ENCODE assay signal across 9 mouse cellular contexts in genomic region chr10:79781139-79781538, GRCm38 (mm10). TPM values are rescaled to one million over a fixed set of nuclear protein-coding genes. Genes with fewer than 3 reads are reported as not detected.
DNase-seq lines count a peak whose midpoint lies in the region; ATAC-seq and TF ChIP-seq lines count a peak whose summit lies in the region.
"Had no signal": no experiment of that assay in that cellular context is flagged by ENCODE, and none has a peak within 500 bp of the region (broad histone marks: within the 10 kb centered on the region; RNA-seq: fewer than 3 reads in every experiment).

No protein-coding gene starts in this region.

- H3K4me1 ChIP-seq in kidney, postnatal 0 days (replicated peaks; ENCODE audit: insufficient read depth, low read length) = peaks cover 21% of the 10 kb centered on the region; the same call in 1 of the 2 replicates
- H3K4me1 ChIP-seq in embryonic facial prominence, embryonic 11.5 days (ENCODE audit: control insufficient read depth, insufficient read depth, low read length) = peaks cover 3% of the 10 kb centered on the region; the same call in 1 of the 2 replicates
- peaks cover 28% of the 10 kb centered on the region for H3K4me1 ChIP-seq in hindbrain, embryonic 15.5 days (replicated peaks)
- peaks cover 7% of the 10 kb centered on the region; the same call in 1 of the 2 replicates for H3K4me1 ChIP-seq in midbrain, embryonic 14.5 days (ENCODE audit: control insufficient read depth, insufficient read depth, low read length)

- ATAC-seq in kidney, postnatal 0 days (replicated peaks; ENCODE audit: low FRiP score, low read depth) = no peak
- no peak for ATAC-seq in embryonic facial prominence, embryonic 11.5 days (replicated peaks; ENCODE audit: insufficient number of reproducible peaks, low FRiP score, low TSS enrichment, low read depth)
- no peak for ATAC-seq in hindbrain, embryonic 15.5 days (ENCODE audit: low FRiP score, low read depth)
- ATAC-seq in midbrain, embryonic 14.5 days (ENCODE audit: low FRiP score, low TSS enrichment) = no peak

- H3K4me2 ChIP-seq in kidney, postnatal 0 days (ENCODE audit: low read length) = peak overlapping the region; percentile 89
- H3K4me2 ChIP-seq in embryonic facial prominence, embryonic 11.5 days (ENCODE audit: low read depth, low read length) = peak overlapping the region; percentile 19; the same call in 1 of the 2 replicates
- peak overlapping the region; percentile 89 for H3K4me2 ChIP-seq in hindbrain, embryonic 15.5 days
- peak overlapping the region; percentile 70 for H3K4me2 ChIP-seq in midbrain, embryonic 14.5 days (ENCODE audit: low read length)

- TF ChIP-seq CTCF in kidney, postnatal 0 days (IDR thresholded peaks at IDR 0.05; ENCODE audit: low read depth) = no peak

- no peak overlapping the region for H3K27ac ChIP-seq in kidney, postnatal 0 days
- no peak overlapping the region for H3K27ac ChIP-seq in embryonic facial prominence, embryonic 11.5 days (replicated peaks; ENCODE audit: low read depth, low read length)
- no peak overlapping the region for H3K27ac ChIP-seq in hindbrain, embryonic 15.5 days (replicated peaks)
- H3K27ac ChIP-seq in midbrain, embryonic 14.5 days (replicated peaks; ENCODE audit: low read depth, low read length) = no peak overlapping the region

- H3K9ac ChIP-seq in kidney, postnatal 0 days (ENCODE audit: low read depth, low read length) = no peak overlapping the region
- no peak overlapping the region for H3K9ac ChIP-seq in embryonic facial prominence, embryonic 11.5 days (replicated peaks; ENCODE audit: low read length)
- no peak overlapping the region for H3K9ac ChIP-seq in hindbrain, embryonic 15.5 days
- H3K9ac ChIP-seq in midbrain, embryonic 14.5 days (replicated peaks; ENCODE audit: low read length) = no peak overlapping the region

- DNase-seq in kidney, postnatal 0 days (ENCODE audit: low spot score) = no peak
- DNase-seq in kidney, adult 8-10 months = no peak
- DNase-seq in embryonic facial prominence, embryonic 11.5 days (ENCODE audit: low spot score) = no peak
- no peak for DNase-seq in midbrain, embryonic 14.5 days
- DNase-seq in frontal cortex, postnatal 36 days (ENCODE audit: low spot score in 2 of 2) = no peak
- DNase-seq in gastrocnemius, postnatal 4 days (ENCODE audit: low spot score in 2 of 2) = no peak
- DNase-seq in adrenal gland, postnatal 36 days = no peak

- H3K27me3 ChIP-seq in kidney, postnatal 0 days (ENCODE audit: insufficient read depth, low read length) = no peaks in the 10 kb centered on the region
- H3K27me3 ChIP-seq in embryonic facial prominence, embryonic 11.5 days (ENCODE audit: control insufficient read depth, insufficient read depth, low read length) = peaks cover 14% of the 10 kb centered on the region; the same call in 1 of the 2 replicates
- H3K27me3 ChIP-seq in hindbrain, embryonic 15.5 days = peaks cover 28% of the 10 kb centered on the region
- H3K27me3 ChIP-seq in midbrain, embryonic 14.5 days (ENCODE audit: control insufficient read depth, insufficient read depth, low read length) = peaks cover 37% of the 10 kb centered on the region; the same call in 1 of the 2 replicates

- 30% methylated on average over 21 of the region's 21 CpGs for WGBS in kidney, postnatal 0 days
- 33% methylated on average over 21 of the region's 21 CpGs for WGBS in embryonic facial prominence, embryonic 11.5 days
- WGBS in hindbrain, embryonic 15.5 days = 29% methylated on average over 21 of the region's 21 CpGs
- 31% methylated on average over 21 of the region's 21 CpGs for WGBS in midbrain, embryonic 14.5 days

- H3K9me3 ChIP-seq in kidney, postnatal 0 days (replicated peaks; ENCODE audit: low read length) = no peaks in the 10 kb centered on the region
- H3K9me3 ChIP-seq in embryonic facial prominence, embryonic 11.5 days (replicated peaks; ENCODE audit: control insufficient read depth, low read length) = no peaks in the 10 kb centered on the region
- no peaks in the 10 kb centered on the region for H3K9me3 ChIP-seq in hindbrain, embryonic 15.5 days
- no peaks in the 10 kb centered on the region for H3K9me3 ChIP-seq in midbrain, embryonic 14.5 days (ENCODE audit: control insufficient read depth, low read length)

- H3K4me3 ChIP-seq in kidney, postnatal 0 days (replicated peaks; ENCODE audit: low read depth, low read length) = peak overlapping the region; percentile 42
- H3K4me3 ChIP-seq in embryonic facial prominence, embryonic 11.5 days (ENCODE audit: low read depth, low read length) = no peak overlapping the region
- H3K4me3 ChIP-seq in hindbrain, embryonic 15.5 days = peak overlapping the region; percentile 49
- H3K4me3 ChIP-seq in midbrain, embryonic 14.5 days (replicated peaks; ENCODE audit: low read depth, low read length) = peak overlapping the region; percentile 40

- no peaks in the 10 kb centered on the region for H3K36me3 ChIP-seq in kidney, postnatal 0 days (ENCODE audit: insufficient read depth, low read length)
- no peaks in the 10 kb centered on the region for H3K36me3 ChIP-seq in embryonic facial prominence, embryonic 11.5 days (replicated peaks; ENCODE audit: control insufficient read depth, insufficient read depth, low read depth, low read length)
- H3K36me3 ChIP-seq in hindbrain, embryonic 15.5 days = no peaks in the 10 kb centered on the region
- H3K36me3 ChIP-seq in midbrain, embryonic 14.5 days (ENCODE audit: control insufficient read depth, insufficient read depth, low read length) = no peaks in the 10 kb centered on the region

RNA-seq across cellular contexts. Expression of gene Fstl3, which starts 4.1 kb away (rescaled TPM):
- 32.9 and 38.7 TPM in 2 replicates for polyA plus RNA-seq in kidney, postnatal 0 days (2015; fragmentation: Nextera tagmentation; extraction: Ambion mirVana)
- polyA plus RNA-seq in embryonic facial prominence, embryonic 11.5 days (2014; fragmentation: Nextera tagmentation; extraction: Ambion mirVana) = 2.4 and 2.7 TPM in 2 replicates
- polyA plus RNA-seq in hindbrain, embryonic 15.5 days (2015; fragmentation: Nextera tagmentation; extraction: Ambion mirVana) = 2.3 and 2.5 TPM in 2 replicates
- polyA plus RNA-seq in midbrain, embryonic 14.5 days (2014; fragmentation: Nextera tagmentation; extraction: Ambion mirVana) = 0.80 and 1.5 TPM in 2 replicates
- 1 to 10 TPM; 1.1 to 2.1 TPM for total RNA-seq in gastrocnemius, postnatal 4 days (2021)
- 10 to 100 TPM; 11.3 to 22.9 TPM for total RNA-seq in adrenal gland, postnatal 36 days (2021)

RNA-seq across cellular contexts. Expression of gene Prss57, which starts 9.6 kb away (rescaled TPM):
- polyA plus RNA-seq in kidney, postnatal 0 days (2015; fragmentation: Nextera tagmentation; extraction: Ambion mirVana) = 0.04 and 0.06 TPM in 2 replicates
- polyA plus RNA-seq in embryonic facial prominence, embryonic 11.5 days (2014; fragmentation: Nextera tagmentation; extraction: Ambion mirVana) = not detected in 2 replicates
- 0.27 and 0.28 TPM in 2 replicates for polyA plus RNA-seq in hindbrain, embryonic 15.5 days (2015; fragmentation: Nextera tagmentation; extraction: Ambion mirVana)
- polyA plus RNA-seq in midbrain, embryonic 14.5 days (2014; fragmentation: Nextera tagmentation; extraction: Ambion mirVana) = 0.30 TPM in 1 of 2 replicates, not detected in the other
- total RNA-seq in gastrocnemius, postnatal 4 days (2021) = not detected
- not detected for total RNA-seq in adrenal gland, postnatal 36 days (2021)

RNA-seq across cellular contexts. Expression of gene Palm, which starts 12.2 kb away (rescaled TPM):
- polyA plus RNA-seq in kidney, postnatal 0 days (2015; fragmentation: Nextera tagmentation; extraction: Ambion mirVana) = 132 and 152 TPM in 2 replicates
- 85.7 and 102 TPM in 2 replicates for polyA plus RNA-seq in embryonic facial prominence, embryonic 11.5 days (2014; fragmentation: Nextera tagmentation; extraction: Ambion mirVana)
- polyA plus RNA-seq in hindbrain, embryonic 15.5 days (2015; fragmentation: Nextera tagmentation; extraction: Ambion mirVana) = 277 and 303 TPM in 2 replicates
- polyA plus RNA-seq in midbrain, embryonic 14.5 days (2014; fragmentation: Nextera tagmentation; extraction: Ambion mirVana) = 270 and 307 TPM in 2 replicates
- total RNA-seq in gastrocnemius, postnatal 4 days (2021) = 10 to 100 TPM; 42.1 to 50.8 TPM
- 10 to 100 TPM; 75.4 to 93.7 TPM for total RNA-seq in adrenal gland, postnatal 36 days (2021)

RNA-seq across cellular contexts. Expression of gene Rnf126, which starts 14.4 kb away (rescaled TPM):
- polyA plus RNA-seq in kidney, postnatal 0 days (2015; fragmentation: Nextera tagmentation; extraction: Ambion mirVana) = 74.5 and 82.4 TPM in 2 replicates
- polyA plus RNA-seq in embryonic facial prominence, embryonic 11.5 days (2014; fragmentation: Nextera tagmentation; extraction: Ambion mirVana) = 65.1 and 72.7 TPM in 2 replicates
- 103 and 125 TPM in 2 replicates for polyA plus RNA-seq in hindbrain, embryonic 15.5 days (2015; fragmentation: Nextera tagmentation; extraction: Ambion mirVana)
- polyA plus RNA-seq in midbrain, embryonic 14.5 days (2014; fragmentation: Nextera tagmentation; extraction: Ambion mirVana) = 92.8 and 94.6 TPM in 2 replicates
- 10 to 100 TPM; 45.0 to 52.5 TPM for total RNA-seq in gastrocnemius, postnatal 4 days (2021)
- total RNA-seq in adrenal gland, postnatal 36 days (2021) = 10 to 100 TPM; 53.0 to 55.2 TPM

RNA-seq across cellular contexts. Expression of gene Fgf22, which starts 26.3 kb away (rescaled TPM):
- polyA plus RNA-seq in kidney, postnatal 0 days (2015; fragmentation: Nextera tagmentation; extraction: Ambion mirVana) = 0.11 and 0.36 TPM in 2 replicates
- polyA plus RNA-seq in embryonic facial prominence, embryonic 11.5 days (2014; fragmentation: Nextera tagmentation; extraction: Ambion mirVana) = 0.25 and 0.38 TPM in 2 replicates
- polyA plus RNA-seq in hindbrain, embryonic 15.5 days (2015; fragmentation: Nextera tagmentation; extraction: Ambion mirVana) = 2.2 and 2.4 TPM in 2 replicates
- 0.87 and 1.0 TPM in 2 replicates for polyA plus RNA-seq in midbrain, embryonic 14.5 days (2014; fragmentation: Nextera tagmentation; extraction: Ambion mirVana)
- total RNA-seq in gastrocnemius, postnatal 4 days (2021) = not detected
- total RNA-seq in adrenal gland, postnatal 36 days (2021) = not detected
- polyA plus RNA-seq: gonadal fat pad, adult 2 months had no signal

Comparison
In these comparisons a context has a peak if more than half of its experiments do, and no peak if none do; other contexts are left out.
1. H3K4me2 ChIP-seq: peak in every context shown above with its lines; median percentile 89 in kidney, postnatal 0 days; 89 in hindbrain, embryonic 15.5 days; 70 in midbrain, embryonic 14.5 days; 19 in embryonic facial prominence, embryonic 11.5 days.